Mouse (Mus musculus): ENCODE measurements at regions not wholly inside any gene's neighbourhood (a gene's known extent, or its start where the extent isn't known, plus 50 kb on each side); places are given as distances from the start of the nearest gene placed in this dataset.

DNA sequence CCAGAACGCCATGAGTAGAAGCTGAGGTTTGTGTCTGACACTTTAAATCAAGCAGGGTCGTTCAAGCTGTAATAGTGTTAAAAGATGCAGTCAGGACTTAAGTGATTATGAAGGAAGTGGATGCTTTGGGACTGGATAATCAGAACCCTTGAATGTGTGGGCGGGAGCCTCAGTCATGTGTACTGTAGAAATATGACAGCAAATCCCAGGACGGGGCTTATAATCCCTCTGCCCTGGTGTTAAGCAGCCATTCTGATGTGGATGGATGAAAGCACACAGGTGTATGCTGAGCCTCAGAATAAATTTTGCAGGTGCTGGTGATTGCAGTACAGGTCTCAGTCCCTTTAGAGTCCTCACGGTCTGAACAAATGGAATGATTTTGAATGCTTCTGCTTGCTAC lies 290.8 kb upstream of the Alcam start:
- no peak for ATAC-seq (ENCODE audit: low TSS enrichment)

DNA sequence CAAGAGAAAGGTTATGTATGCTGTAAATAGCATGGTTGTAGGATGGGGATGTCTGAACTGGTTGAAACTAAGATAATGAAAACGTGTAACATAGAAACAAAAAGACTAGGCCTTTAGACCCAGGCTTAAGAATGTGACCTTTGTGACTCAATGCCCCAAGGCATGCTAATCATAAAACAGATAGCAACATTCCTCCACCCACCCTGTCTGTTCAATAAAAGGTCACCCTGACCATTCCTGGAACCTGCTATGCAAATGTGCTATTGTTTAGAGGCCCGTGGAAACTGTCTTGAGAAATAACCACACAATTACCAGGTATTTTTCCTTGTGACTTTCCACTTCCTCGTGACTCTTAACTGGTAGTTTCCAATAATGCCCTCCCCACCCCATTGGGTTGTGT lies 288.3 kb upstream of the Alcam start:
- no peak for ATAC-seq (ENCODE audit: low TSS enrichment)

DNA sequence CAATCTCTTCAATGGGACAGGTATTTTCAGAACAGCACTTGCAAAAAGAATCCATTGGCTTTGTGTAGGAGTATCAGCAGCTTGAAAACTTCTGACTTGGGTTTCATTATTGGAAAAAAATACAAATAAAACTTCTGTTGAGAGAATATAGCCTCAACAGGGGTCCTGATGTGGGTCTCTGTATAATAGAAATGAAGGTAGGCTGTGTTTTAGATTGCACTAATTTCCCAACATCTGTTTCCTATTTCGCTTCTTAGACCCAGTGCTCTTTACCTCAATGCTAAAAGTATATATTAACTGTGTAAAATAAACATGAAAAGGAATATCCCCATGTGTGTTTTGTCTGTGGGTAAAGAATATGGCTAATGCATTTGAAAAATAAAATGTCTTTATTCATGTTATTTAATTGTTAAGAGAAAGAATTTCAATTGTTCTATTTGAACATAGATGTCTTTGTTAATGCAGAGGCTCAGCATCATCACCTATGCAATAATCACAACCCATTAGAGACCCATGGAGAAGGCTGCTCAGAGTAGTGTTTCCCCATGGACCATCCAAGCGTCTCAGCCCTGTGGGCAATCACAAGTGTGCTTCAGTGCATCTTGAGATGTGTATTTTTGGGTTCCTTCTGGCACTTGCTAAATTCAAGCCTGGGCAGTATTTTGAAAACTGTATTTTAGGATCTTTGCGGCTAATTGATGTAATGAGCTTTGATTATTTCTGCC lies 272.4 kb upstream of the Alcam start:
- no peak for ATAC-seq (ENCODE audit: low TSS enrichment)

DNA sequence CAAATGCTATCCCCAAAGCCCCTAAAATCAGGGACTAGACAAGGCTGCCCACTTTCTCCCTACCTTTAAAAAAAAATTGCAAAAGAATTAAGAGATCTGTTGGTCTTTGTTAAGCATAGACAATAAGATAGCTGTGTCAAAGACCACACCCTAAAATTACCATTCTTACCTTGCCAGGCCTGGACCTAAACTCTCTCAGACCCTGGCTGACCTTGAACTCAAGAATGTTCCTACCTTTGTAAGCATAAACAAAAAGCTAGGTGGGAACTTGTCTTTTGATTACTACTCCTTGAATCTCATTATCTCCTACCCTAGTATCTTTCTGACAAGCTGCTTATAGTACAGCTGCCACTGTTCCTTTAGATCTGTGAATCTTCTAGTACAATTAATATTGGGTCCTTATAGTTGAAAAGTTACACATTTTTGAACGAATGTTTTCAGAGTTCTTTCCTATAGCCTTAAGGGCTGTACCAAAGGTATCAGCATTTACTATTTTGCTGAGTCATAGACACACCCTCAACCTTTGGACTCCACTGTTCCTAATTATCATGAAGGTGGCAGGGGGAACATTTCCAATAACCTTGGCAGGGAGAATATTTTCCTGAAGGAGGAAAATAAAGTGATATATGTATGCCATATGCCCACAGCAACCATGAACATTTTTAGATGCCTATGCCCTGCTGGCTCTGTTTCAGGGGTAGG lies 264.5 kb upstream of the Alcam start:
- no peak for ATAC-seq (ENCODE audit: low TSS enrichment)

DNA sequence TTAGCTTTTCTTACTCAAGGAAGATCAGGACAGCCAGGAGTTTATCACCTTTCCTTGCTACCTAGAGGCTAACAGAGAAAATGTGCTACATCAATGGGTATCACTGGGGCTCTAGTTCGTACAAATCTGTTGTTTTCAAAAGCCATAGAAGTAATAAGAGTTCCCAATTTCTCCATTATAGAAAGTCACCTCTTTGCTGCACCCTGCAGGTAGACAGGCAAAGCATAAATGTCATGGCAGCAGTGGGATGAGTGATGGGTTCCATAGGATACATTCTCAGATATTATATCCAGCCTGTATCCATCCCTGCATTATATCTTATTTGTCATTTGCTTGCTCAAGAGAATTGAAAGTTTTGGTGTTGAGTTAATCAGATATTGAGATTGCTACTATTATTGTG lies 236.4 kb upstream of the Alcam start:
- no peak for ATAC-seq (ENCODE audit: low TSS enrichment)

DNA sequence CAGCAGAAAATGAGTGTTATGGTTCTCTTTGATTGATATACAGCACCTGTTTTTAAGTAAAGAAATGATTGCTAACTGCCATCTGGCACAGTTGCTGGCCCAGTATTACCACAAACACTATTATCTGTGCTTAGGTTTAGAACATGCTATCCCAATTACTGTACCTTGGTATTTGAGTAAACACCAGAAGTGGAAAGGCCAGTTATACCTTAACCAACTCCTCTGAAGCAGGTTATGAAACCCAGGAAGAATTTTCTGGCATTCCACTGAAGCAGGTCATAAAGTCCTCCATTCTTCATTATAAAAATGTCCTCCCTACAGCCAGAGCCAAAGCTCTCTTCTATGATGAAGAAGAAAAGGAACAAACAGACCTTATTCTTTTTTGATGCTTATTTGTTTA lies 201.0 kb upstream of the Alcam start:
- no peak for ATAC-seq (ENCODE audit: low TSS enrichment)

All from frontal cortex, adult (tissue).